Mouse (Mus musculus) forebrain, embryonic 16.5 days (tissue): ENCODE results near the gene Amn1. TPM values are rescaled to one million over a fixed set of nuclear protein-coding genes. Genes with fewer than 3 reads are reported as not detected.
"Not testable (repeated sequence)": the region's sequence is repeated elsewhere in the genome, so short reads cannot be mapped to it uniquely, and the experiment has no call there.

ENCODE experiments used
- ATAC-seq: fragments of 200-750 bp; cut with Nextera tagmentation; 2 replicates; pipeline ENCODE4 v1.8.0; 2017; ENCODE audit warnings: mild to moderate bottlenecking, moderate library complexity
- H3K27ac ChIP-seq: fragments of 300-500 bp; sonication (generic); 2 replicates; pipeline ENCODE4 v1.5.1; 2014; ENCODE audit warnings: low read length, control low read depth
- H3K27me3 ChIP-seq: fragments of 300-500 bp; sonication (generic); replicated peaks from 2 replicates; pipeline ENCODE4 v1.6.1; 2014; ENCODE audit warnings: low read length; ENCODE audit not compliant: control insufficient read depth, insufficient read depth
- H3K36me3 ChIP-seq: fragments of 300-500 bp; sonication (generic); 2 replicates; pipeline ENCODE4 v1.6.1; 2014; ENCODE audit not compliant: control insufficient read depth, insufficient read depth
- H3K4me1 ChIP-seq: fragments of 300-500 bp; sonication (generic); replicated peaks from 2 replicates; pipeline ENCODE4 v1.6.1; 2014; ENCODE audit warnings: low read length; ENCODE audit not compliant: control insufficient read depth, insufficient read depth
- H3K4me2 ChIP-seq: fragments of 300-500 bp; sonication (generic); 2 replicates; pipeline ENCODE4 v1.6.1; 2014; ENCODE audit warnings: mild to moderate bottlenecking, low read length, control low read depth
- H3K4me3 ChIP-seq: fragments of 300-500 bp; sonication (generic); replicated peaks from 2 replicates; pipeline ENCODE4 v1.5.1; 2014; ENCODE audit warnings: mild to moderate bottlenecking, low read length, control low read depth
- H3K9ac ChIP-seq: fragments of 300-500 bp; sonication (generic); replicated peaks from 2 replicates; pipeline ENCODE4 v1.6.1; 2014; ENCODE audit warnings: low read depth, low read length, control low read depth
- H3K9me3 ChIP-seq: fragments of 300-500 bp; sonication (generic); 2 replicates; pipeline ENCODE4 v1.6.1; 2016; ENCODE audit warnings: low read length; ENCODE audit not compliant: control insufficient read depth
- WGBS: fragments of 180-500 bp; shearing (Covaris S2); extraction: QIAGEN DNeasy Blood & Tissue Kit; methylation state at CpG from one replicate; pipeline ENCODE4 v1.1.7; 2014; 5-methylcytosine and 5-hydroxymethylcytosine counted together
- polyA plus RNA-seq: library from polyadenylated mRNA; unstranded; fragments of >200 nt; fragmentation: Nextera tagmentation; extraction: Ambion mirVana; gene quantifications from 2 replicates; pipeline ENCODE4 v1.2.1, GENCODE M21; 2015

Amn1 gene
- polyA plus RNA-seq: 100 and 108 TPM in 2 replicates

DNA sequence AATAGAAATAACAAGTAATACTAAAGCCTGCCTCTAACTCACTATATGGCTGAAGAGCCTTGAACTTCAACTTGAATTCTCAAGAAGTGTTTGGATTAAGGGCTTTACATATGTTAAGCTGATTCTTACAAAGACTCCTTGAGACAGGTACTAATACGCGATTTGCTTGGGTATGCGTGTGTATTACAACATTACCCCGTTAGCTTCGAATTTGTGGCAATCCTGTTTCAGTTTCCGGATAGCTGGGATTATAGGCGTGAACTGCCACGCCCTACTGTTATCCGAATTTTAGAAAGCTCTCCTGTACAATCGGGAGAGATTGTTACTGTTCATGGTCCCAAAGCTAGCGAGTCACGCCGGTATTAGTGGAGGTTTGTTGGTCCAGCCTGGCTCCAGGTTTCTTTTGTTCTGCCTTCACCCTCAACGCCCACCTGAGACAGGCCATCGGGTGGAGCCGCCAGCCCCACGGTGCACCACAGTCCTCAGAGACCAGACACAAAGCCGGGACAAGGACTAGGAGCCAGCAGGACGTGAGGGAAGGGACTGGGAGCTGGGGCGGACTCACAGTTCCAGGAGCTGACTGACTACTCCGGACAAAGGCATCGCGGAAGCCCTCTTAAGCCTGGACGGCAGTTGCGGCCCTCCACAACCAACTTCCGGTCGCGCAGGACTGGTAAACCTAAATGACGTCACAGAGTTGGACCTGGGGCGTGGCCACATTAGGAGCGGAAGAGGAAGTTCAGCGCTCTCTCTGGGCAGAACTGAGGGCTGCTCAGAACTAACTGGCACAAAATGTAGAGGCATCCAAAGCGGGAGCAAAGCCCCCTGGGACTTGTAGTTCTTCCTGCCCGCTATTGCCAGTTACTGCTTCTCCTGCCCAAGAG, at the start of gene Amn1:
Amn1 (minus strand) TSS at position 672 of the 884 bp plus-strand sequence.
- peaks cover 12% of the 10 kb centered on the region for H3K4me1 ChIP-seq
- peak within 1 kb of the TSS; percentile 91 for H3K4me3 ChIP-seq
- H3K36me3 ChIP-seq: 0 out of 2 replicates have a peak, but pooled peaks cover 3% of the 10 kb centered on the region
- H3K27me3 ChIP-seq: no peaks in the 10 kb centered on the region
- H3K4me2 ChIP-seq: peak within 1 kb of the TSS; percentile 76
- H3K27ac ChIP-seq: peak within 1 kb of the TSS; percentile 94
- peak within 1 kb of the TSS; percentile 95 for H3K9ac ChIP-seq
- WGBS: under 1% methylated on average over 34 of the region's 34 CpGs
- peak; percentile 99 for ATAC-seq
- H3K9me3 ChIP-seq: no peaks in the 10 kb centered on the region

DNA sequence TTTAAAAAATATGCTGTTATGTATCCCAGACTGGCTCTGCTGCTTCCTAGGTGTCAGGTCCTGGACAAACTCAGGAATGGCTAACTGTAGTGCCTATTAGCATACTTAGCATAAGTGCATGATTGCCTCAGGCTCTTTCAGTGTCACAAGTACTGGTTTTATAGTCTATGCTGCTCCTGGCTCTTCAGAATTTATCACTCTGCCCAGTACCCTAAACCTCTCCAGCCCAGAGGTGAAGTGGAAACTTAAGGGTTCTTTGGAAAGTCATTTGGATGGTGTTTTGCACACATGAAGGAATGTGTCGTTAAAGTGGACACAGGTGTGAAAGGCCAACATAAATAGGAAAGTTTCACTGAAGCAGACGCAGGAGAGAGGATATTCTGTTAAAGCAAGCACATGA, 48.3 kb upstream of the Amn1 start:
- Histone ChIP-seq H3K9ac (no peak overlapping the region), H3K9me3 (no peaks in the 10 kb centered on the region), H3K27me3 (no peaks in the 10 kb centered on the region), H3K4me1 (no peaks in the 10 kb centered on the region), H3K4me2 (no peak overlapping the region), H3K36me3 (no peaks in the 10 kb centered on the region), H3K4me3 (no peak overlapping the region), H3K27ac (no peak overlapping the region)
- 85% methylated on average over 2 of the region's 2 CpGs for WGBS
- ATAC-seq: no peak

DNA sequence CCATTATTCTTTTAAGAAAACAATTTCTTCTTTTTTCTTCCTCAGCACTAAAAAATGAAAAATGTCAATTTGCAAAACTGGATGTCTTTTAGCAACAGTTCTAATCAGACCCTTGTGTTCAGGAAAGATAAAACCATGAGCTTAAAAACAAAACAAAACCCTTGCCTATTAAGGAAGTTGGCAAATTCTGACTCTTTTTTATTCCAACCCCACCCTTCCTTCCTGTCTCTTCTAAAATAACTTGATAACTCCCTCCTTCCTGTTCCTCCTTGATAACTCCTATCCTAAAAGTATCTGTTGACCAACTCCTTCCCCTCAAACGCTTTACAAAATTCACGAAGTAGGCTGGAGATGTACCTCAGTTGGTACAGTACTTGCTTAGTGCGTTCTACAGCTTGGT, 45.4 kb upstream of the Amn1 start:
- H3K4me3 ChIP-seq: no peak overlapping the region
- no peaks in the 10 kb centered on the region for H3K4me1 ChIP-seq
- H3K4me2 ChIP-seq: no peak overlapping the region
- H3K27ac ChIP-seq: no peak overlapping the region
- H3K9ac ChIP-seq: no peak overlapping the region
- H3K27me3 ChIP-seq: no peaks in the 10 kb centered on the region
- WGBS: 96% methylated on average over 3 of the region's 3 CpGs
- H3K36me3 ChIP-seq: no peaks in the 10 kb centered on the region
- no peak for ATAC-seq
- no peaks in the 10 kb centered on the region for H3K9me3 ChIP-seq

DNA sequence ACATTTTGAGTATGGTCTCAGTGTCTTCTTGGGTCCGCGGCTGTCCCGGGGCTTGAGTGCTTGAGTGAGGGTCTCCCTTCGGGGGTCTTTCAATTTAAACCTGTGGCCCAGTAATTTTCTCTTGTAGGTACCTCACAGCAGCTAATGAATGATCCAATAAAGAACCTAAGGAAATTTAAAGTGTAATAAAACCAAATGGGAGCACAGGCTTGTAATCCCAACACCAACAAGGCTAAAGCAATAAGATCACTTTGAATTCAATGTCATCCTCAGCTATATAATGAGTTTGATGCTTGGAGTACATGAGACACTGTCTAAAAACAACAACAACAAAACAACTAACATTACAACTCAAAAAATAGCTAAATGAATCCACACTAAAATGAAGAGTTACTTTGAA, 36.2 kb upstream of the Amn1 start:
- no peak overlapping the region for H3K4me2 ChIP-seq
- H3K4me3 ChIP-seq: no peak overlapping the region
- no peak for ATAC-seq
- WGBS: 95% methylated on average over 4 of the region's 4 CpGs
- no peaks in the 10 kb centered on the region for H3K36me3 ChIP-seq
- H3K9me3 ChIP-seq: no peaks in the 10 kb centered on the region
- no peak overlapping the region for H3K9ac ChIP-seq
- no peak overlapping the region for H3K27ac ChIP-seq
- no peaks in the 10 kb centered on the region for H3K4me1 ChIP-seq
- no peaks in the 10 kb centered on the region for H3K27me3 ChIP-seq

DNA sequence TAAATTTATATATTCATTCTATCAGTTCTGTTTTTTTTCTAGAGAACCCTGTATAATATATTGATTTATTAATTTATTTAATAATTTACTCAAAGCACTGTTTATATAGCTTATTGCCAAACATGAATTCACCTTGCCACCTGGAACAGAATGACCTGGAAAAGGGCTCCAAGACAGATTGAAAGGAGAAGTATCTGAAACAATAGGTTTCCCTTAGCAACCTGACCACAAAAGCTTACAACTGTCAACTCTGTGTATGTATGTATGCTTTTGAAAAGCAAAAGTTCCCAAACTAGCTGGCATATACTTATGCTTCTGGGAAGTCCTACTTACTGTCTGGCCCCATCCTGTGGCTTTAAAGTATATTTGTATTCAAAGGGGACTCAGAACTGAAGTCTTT, 32.8 kb upstream of the Amn1 start:
- Histone ChIP-seq H3K27me3 (no peaks in the 10 kb centered on the region), H3K4me3 (no peak overlapping the region), H3K9ac (no peak overlapping the region), H3K9me3 (no peaks in the 10 kb centered on the region), H3K27ac (no peak overlapping the region), H3K4me1 (no peaks in the 10 kb centered on the region), H3K4me2 (no peak overlapping the region), H3K36me3 (no peaks in the 10 kb centered on the region)
- no peak for ATAC-seq

DNA sequence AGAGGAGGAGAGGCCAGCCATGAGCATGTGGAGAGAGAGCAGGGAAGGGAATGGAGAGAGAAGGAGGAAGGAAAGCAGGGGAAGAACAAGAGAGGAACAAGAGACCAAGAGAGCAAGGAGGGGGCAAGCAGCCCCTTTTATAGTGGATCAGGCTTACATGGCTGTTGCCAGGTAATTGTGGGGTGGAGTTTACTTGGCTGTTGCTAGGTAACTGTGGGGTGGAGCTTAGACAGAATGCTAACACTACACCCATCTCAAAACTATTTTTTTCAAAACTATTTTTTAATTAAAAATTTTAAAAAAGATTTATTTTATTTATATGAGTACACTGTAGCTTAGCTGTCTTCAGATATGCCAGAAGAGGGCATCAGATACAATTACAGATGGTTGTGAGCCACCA, 10.1 kb upstream of the Amn1 start:
- no peak overlapping the region for H3K4me2 ChIP-seq
- no peaks in the 10 kb centered on the region for H3K27me3 ChIP-seq
- no peak overlapping the region for H3K9ac ChIP-seq
- H3K9me3 ChIP-seq: no peaks in the 10 kb centered on the region
- H3K4me1 ChIP-seq: no peaks in the 10 kb centered on the region
- H3K27ac ChIP-seq: no peak overlapping the region
- no peak for ATAC-seq
- no peaks in the 10 kb centered on the region for H3K36me3 ChIP-seq
- H3K4me3 ChIP-seq: no peak overlapping the region

DNA sequence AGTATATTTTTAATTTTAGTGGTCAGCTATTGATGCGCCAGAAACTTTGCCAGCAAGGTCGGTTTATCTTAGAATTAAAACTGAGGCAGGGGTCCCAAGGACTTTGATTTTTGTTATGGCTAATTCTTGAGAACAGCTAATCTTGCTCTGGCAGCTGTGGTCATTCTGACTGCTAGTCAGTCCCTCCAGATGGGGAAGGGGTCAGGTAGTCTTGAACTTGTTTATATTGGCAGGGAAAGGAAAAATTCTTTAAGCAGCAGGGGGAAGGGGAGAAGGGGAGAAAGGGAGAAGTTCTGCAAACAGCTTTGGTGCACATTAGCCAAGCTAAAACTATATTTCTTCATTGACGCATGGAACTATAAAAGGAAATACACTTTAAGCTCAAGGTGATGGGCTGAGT, 8.6 kb upstream of the Amn1 start:
- no peak overlapping the region for H3K27ac ChIP-seq
- WGBS: 84% methylated on average over 3 of the region's 3 CpGs
- no peaks in the 10 kb centered on the region for H3K27me3 ChIP-seq
- ATAC-seq: no peak
- no peak overlapping the region for H3K4me3 ChIP-seq
- H3K36me3 ChIP-seq: no peaks in the 10 kb centered on the region
- no peaks in the 10 kb centered on the region for H3K9me3 ChIP-seq
- H3K4me2 ChIP-seq: no peak overlapping the region
- no peaks in the 10 kb centered on the region for H3K4me1 ChIP-seq
- no peak overlapping the region for H3K9ac ChIP-seq

DNA sequence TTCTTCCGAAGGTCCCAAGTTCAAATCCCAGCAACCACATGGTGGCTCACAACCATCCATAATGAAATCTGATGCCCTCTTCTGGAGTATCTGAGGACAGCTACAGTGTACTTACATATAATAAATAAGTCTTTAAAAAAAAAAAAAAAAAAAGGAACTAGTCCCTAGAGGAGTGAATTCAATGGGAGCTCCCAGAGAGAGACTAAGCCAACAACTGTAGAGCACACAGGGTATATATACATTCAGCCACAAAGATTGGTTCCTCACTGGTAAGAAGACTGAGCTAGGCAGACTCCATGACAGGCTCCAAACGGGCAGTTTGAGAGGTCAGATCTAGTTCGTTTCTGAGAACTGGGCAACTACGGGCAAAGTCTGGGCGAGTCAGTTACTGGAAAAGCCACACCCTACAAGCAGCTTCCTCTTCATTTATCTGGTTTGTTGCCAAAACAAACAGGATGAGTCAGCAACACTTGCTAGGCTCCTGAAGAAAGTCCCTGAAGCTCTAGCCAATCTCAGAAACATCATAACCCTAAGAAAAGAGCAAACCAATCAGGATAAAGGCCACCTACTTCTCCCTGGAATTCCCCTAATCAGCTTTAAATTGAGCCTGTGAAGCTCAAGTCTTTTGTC, 4.9 kb upstream of the Amn1 start:
- Histone ChIP-seq H3K27me3 (no peaks in the 10 kb centered on the region), H3K27ac (no peak overlapping the region), H3K4me1 (no peaks in the 10 kb centered on the region), H3K4me3 (no peak overlapping the region), H3K9me3 (no peaks in the 10 kb centered on the region), H3K36me3 (no peaks in the 10 kb centered on the region), H3K4me2 (no peak overlapping the region), H3K9ac (no peak overlapping the region)
- no peak for ATAC-seq
- 69% methylated on average over 5 of the region's 5 CpGs for WGBS

DNA sequence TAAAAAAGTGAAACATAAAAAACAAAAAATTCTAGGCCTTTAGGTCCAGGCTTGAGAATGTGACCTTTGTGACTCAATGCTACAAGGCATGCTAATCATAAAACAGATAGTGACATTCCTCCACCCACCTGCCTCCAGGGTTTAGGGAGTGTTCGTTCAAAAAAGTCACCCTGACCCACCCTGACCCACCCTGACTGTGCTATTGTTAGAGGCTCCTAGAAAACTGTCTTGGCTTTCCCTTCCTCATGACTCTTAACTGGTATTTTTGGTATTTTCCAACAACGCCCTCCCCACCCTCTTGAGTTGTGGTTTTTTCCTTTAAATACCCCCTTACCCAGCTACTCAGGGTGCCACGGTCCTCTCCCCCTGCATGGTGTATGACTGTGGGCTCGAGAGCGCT, 3.4 kb upstream of the Amn1 start:
- H3K4me2 ChIP-seq, H3K4me1 ChIP-seq, H3K9me3 ChIP-seq, H3K27me3 ChIP-seq, H3K4me3 ChIP-seq, H3K27ac ChIP-seq, ATAC-seq, H3K9ac ChIP-seq, H3K36me3 ChIP-seq: not testable (repeated sequence)
- 92% methylated on average over 5 of the region's 5 CpGs for WGBS
